Mouse (Mus musculus) cerebral cortex, adult 2 months (tissue): ENCODE data around the gene Actl6a.

Source experiments
- WGBS: fragments of 180-500 bp; shearing (Covaris S2); methylation state at CpG from one replicate; pipeline ENCODE4 v1.1.7; 2018; 5-methylcytosine and 5-hydroxymethylcytosine counted together

Actl6a gene

DNA sequence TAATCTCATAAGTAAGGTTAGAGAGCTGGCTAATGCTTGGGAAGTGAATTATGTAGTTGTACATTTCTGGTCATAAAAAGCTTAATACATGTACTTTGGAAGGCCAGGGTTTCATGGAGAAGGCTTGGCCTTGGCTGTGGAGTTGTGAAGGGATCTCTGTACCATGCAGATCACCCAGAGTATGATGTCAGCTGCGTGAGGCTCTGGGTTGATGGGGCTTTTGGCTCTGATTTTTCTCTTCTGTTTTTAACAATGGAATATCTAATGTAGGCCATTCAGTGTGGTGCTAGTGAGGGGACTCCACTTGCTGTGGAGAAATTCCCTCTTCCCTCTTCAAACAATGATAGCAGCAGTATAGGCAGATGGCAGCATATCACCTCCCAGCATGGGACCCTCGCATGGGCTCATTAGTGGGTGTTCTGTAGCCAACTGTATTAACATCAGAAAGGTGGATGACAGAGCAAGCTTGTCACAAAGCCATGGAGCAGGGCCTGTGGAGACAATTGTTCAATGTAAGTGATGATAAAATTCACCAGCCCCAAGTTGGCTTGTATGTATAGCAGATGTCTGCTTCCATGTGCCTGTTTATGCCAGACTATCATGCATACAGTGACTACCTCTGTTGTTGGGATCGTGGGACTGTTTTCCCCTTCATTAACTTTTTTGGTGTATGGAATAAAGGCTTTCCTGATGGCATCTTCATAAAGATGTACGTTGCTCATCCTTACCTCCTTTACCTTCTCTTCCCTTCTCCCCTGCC is 43.9 kb downstream of the Actl6a start:
- WGBS, result 51% methylated on average over 4 of the region's 4 CpGs

DNA sequence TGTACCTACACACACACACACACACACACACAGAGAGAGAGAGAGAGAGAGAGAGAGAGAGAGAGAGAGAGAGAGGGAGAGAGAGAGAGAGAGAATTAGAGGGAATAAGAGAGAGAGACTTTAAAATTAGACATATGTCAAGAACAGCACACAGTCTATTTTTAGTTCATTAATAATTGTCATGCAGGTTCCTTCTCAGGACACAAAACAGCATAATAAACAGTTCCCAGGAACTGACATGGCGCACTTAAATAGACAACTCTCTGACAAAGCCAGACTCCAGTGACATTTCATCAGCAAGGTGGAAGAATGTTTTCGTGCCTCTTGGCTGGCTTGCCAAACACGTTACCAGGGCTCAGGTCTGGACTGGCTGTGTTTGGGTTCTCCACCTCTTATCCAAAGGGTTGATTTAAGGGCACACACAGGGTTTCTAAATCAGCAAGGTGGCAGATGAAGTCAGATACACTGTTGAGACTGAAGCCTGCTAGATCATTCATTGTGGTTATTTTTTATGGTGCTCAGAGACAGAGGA is 48.4 kb downstream of the Actl6a start:
- 93% methylated on average over 3 of the region's 3 CpGs for WGBS

DNA sequence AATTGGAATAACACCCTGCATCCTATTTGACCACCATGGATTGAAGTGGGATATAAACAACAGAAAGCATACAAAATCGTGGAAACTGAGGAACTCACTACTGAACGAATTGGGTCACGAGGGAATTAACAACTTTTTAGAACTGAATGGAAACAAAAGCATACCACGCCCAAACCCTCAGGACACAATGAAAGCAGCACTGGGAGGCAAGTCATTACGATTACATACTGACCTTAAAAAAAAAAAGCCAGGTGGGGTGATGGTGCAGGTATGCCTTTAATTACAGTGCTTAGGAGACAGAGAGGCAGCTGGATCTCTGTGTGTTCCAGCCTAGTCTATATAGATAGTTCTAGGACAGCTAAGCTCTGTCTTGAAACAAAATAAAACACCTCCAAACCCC is 53.1 kb downstream of the Actl6a start:
- WGBS, result 73% methylated on average over 5 of the region's 5 CpGs

DNA sequence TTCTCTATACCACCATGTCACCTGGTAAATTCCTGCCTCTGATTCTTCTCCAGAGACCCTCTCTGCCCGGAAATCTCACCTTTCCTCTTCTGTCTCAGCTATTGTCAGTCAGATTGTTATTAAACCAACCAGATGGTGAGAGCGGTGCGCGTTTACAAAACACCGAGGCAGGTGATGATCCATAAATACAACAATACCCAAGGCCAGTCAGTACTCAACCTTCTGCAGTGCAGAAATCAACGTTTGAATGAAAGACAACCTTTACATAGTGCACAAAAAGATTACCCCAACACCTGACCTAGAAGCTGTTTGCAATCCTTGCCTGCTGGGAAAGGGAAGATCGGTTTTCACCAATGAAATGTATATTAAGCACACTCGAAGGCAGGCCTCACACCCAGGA is 56.9 kb downstream of the Actl6a start:
- 72% methylated on average over 8 of the region's 8 CpGs for WGBS

DNA sequence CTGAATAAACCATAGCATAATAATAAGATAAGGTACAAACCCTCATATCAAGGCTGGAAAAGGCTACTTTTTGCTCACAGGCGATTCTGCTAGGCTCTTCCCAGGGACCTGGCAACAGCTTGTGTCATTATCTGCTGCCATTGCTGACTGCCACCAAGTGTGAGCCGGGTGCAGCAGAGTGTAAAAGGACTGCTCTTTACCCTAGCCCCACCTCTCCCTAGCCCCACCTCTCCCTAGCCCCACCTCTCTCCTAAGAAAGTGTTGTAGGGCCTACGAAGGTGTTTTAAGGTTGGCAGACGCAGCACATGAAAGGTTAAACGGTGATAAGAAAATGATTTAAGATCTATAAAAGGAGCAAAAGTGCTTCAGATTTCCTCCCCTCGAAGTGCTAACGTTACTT is 57.8 kb downstream of the Actl6a start:
- 71% methylated on average over 7 of the region's 7 CpGs for WGBS

DNA sequence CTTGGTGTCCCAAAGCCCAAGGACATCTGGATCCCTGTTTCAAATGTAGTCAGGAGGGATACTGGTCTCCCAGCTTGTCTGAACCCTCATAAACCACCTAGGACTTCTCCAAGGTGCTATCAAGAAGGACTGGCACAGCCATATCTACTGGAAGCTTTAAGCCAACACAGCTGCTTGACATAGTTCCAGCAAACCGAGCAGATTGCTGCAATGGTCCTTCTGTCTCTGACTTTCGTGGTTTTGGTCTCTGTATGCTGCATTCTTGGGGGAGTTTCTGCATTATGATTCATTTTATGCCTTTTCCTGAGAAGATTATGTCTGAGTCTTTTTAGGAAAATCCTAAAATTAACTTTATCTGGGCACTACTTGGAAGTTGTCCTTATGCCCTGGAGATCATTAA is 64.7 kb downstream of the Actl6a start:
- 65% methylated on average over 2 of the region's 2 CpGs for WGBS
